Mouse (Mus musculus): Measurements from ENCODE around the gene Srek1ip1. TPM values are rescaled to one million over a fixed set of nuclear protein-coding genes. Genes with fewer than 3 reads are reported as not detected.

Gene Srek1ip1
- total and polyA plus RNA-seq, 3 experiments: 10.7 to 26.1 TPM; not detected in 1

GRCm38 (mm10) chr13:104821192-104821591 lies 28.9 kb downstream of the Srek1ip1 start (continued):
- TF ChIP-seq POLR2AphosphoS5 (IDR thresholded peaks at IDR 0.05; ENCODE audit: borderline replicate concordance, low read depth, low read length): no peak
- peak; percentile 55 for TF ChIP-seq TCF12 (IDR thresholded peaks at IDR 0.05; ENCODE audit: low read depth, low read length)
- TF ChIP-seq ELF1 (IDR thresholded peaks at IDR 0.05; ENCODE audit: low read depth, low read length): no peak
- TF ChIP-seq EP300 (IDR thresholded peaks at IDR 0.05; ENCODE audit: low read depth in 1 of 2, low read length in 2 of 2): peak; percentile 64 to 76; a peak in 3 of 4 replicates
- TF ChIP-seq E2F4 (IDR thresholded peaks at IDR 0.05; ENCODE audit: borderline replicate concordance, low read depth, low read length): no peak
- no peak for TF ChIP-seq POLR2AphosphoS2 (IDR thresholded peaks at IDR 0.05; ENCODE audit: low read length)
- no peak for TF ChIP-seq MEF2A (IDR thresholded peaks at IDR 0.05; ENCODE audit: extremely low read depth, insufficient replicate concordance, low read depth, low read length, poor library complexity, severe bottlenecking)
- no peak for TF ChIP-seq ZMIZ1 (IDR thresholded peaks at IDR 0.05; ENCODE audit: low read depth, low read length)
- TF ChIP-seq TBP (IDR thresholded peaks at IDR 0.05; ENCODE audit: low read depth, low read length): peak; percentile 82
- TF ChIP-seq JUND (IDR thresholded peaks at IDR 0.05; ENCODE audit: low read depth, low read length): no peak
- TF ChIP-seq TAL1 (IDR thresholded peaks at IDR 0.05; ENCODE audit: low read length): peak; percentile 48
- no peak for TF ChIP-seq NRF1 (IDR thresholded peaks at IDR 0.05; ENCODE audit: insufficient read depth, low read depth, low read length, poor library complexity, severe bottlenecking)
- no peak for TF ChIP-seq SMC3 (IDR thresholded peaks at IDR 0.05; ENCODE audit: low read depth, low read length)

DNA sequence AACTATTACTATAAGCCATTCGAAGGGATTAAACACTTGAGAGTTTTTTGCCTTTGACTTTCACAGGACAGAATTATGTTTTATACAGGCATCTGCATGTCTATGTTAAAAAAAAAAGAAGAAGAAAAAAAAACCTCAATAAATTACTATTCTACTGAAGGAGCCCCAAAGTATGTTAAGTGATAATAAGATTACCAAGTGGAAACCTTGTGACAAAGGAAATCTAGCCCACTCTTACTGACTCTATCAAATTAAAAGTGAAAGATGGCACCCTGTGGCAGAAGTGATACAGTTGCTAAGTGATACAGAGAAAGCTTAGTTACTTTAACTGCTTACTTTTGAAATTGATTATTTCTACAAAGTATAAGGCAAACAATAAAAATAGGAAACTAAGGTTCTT lies 29.6 kb downstream of the Srek1ip1 start:
- TF ChIP-seq GABPA (IDR thresholded peaks at IDR 0.05; ENCODE audit: low read depth, low read length) (no peak), MYC (IDR thresholded peaks at IDR 0.05; ENCODE audit: low read depth, low read length) (no peak), GATA1 (IDR thresholded peaks at IDR 0.05; ENCODE audit: low read depth, low read length) (peak; percentile 43), RAD21 (IDR thresholded peaks at IDR 0.05; ENCODE audit: low read depth, low read length) (no peak), EP300 (IDR thresholded peaks at IDR 0.05; ENCODE audit: low read depth in 1 of 2, low read length in 2 of 2) (peak; percentile 54 to 58), CHD2 (IDR thresholded peaks at IDR 0.05; ENCODE audit: low read length) (no peak), ZKSCAN1 (IDR thresholded peaks at IDR 0.05; ENCODE audit: low read depth, low read length) (no peak), SIN3A (IDR thresholded peaks at IDR 0.05; ENCODE audit: low read length) (no peak), BHLHE40 (IDR thresholded peaks at IDR 0.05; ENCODE audit: borderline replicate concordance, low read depth, low read length) (no peak), POLR2AphosphoS2 (IDR thresholded peaks at IDR 0.05; ENCODE audit: low read length) (no peak), JUND (IDR thresholded peaks at IDR 0.05; ENCODE audit: low read depth, low read length) (no peak), TBP (IDR thresholded peaks at IDR 0.05; ENCODE audit: low read depth, low read length) (no peak), ZNF384 (IDR thresholded peaks at IDR 0.05; ENCODE audit: low read depth, low read length) (peak; percentile 68), CHD1 (IDR thresholded peaks at IDR 0.05; ENCODE audit: low read depth, low read length) (no peak), NELFE (IDR thresholded peaks at IDR 0.05; ENCODE audit: low read depth, low read length) (no peak), POLR2AphosphoS5 (IDR thresholded peaks at IDR 0.05; ENCODE audit: borderline replicate concordance, low read depth, low read length) (no peak), RCOR1 (IDR thresholded peaks at IDR 0.05; ENCODE audit: low read depth, low read length) (peak; percentile 60), ETS1 (IDR thresholded peaks at IDR 0.05; ENCODE audit: low read depth, low read length) (peak; percentile 41), MXI1 (IDR thresholded peaks at IDR 0.05; ENCODE audit: low read depth, low read length) (no peak), POLR2A (IDR thresholded peaks at IDR 0.05; ENCODE audit: control insufficient read depth in 1 of 2, insufficient read depth in 1 of 2, low read depth in 1 of 2, low read length in 2 of 2, poor library complexity in 1 of 2) (no peak), CTCF (IDR thresholded peaks at IDR 0.05 in 2 of 3, conservative IDR thresholded peaks at IDR 0.05 in 1 of 3; ENCODE audit: control insufficient read depth in 1 of 3, insufficient read depth in 1 of 3, low read depth in 2 of 3, low read length in 3 of 3, poor library complexity in 1 of 3, severe bottlenecking in 1 of 3) (no peak)
- Histone ChIP-seq H3K4me3 (ENCODE audit: control insufficient read depth in 1 of 2, insufficient read depth in 1 of 2, low read depth in 2 of 2, low read length in 2 of 2) (peak overlapping the region in 1 of 2 experiments; percentile 26; a peak in 2 of 4 replicates), H3K4me1 (ENCODE audit: control insufficient read depth in 1 of 2, insufficient read depth in 2 of 2, low read length in 2 of 2) (peaks cover 24 to 26% of the 10 kb centered on the region in 2 experiments), H3K9ac (ENCODE audit: control insufficient read depth, low read depth, low read length, poor library complexity, severe bottlenecking) (no peak overlapping the region), H3K9me3 (replicated peaks; ENCODE audit: insufficient read depth, low read length) (no peaks in the 10 kb centered on the region), H3K27ac (ENCODE audit: control insufficient read depth, low read depth, low read length) (peak overlapping the region; percentile 67), H3K36me3 (ENCODE audit: control insufficient read depth in 1 of 2, insufficient read depth in 2 of 2, low read length in 2 of 2) (peaks cover 3 to 46% of the 10 kb centered on the region in 2 experiments), H3K27me3 (ENCODE audit: control insufficient read depth in 1 of 2, insufficient read depth in 2 of 2, low read length in 2 of 2) (no peaks in the 10 kb centered on the region), H3K79me2 (ENCODE audit: control insufficient read depth, insufficient read depth, low read length, poor library complexity) (peaks cover 22% of the 10 kb centered on the region)
- peak; percentile 59 for DNase-seq (ENCODE audit: low read depth, low spot score)
